Mouse (Mus musculus) bone marrow, adult 2 months (tissue): ENCODE data around the gene Pdzrn4. TPM values are rescaled to one million over a fixed set of nuclear protein-coding genes. Genes with fewer than 3 reads are reported as not detected.

Source experiments
- H3K27ac ChIP-seq: fragments of 200-500 bp; 2 replicates; pipeline ENCODE4 v1.5.1; 2012; ENCODE audit warnings: low read depth, mild to moderate bottlenecking, control low read depth, inconsistent platforms, low read length; ENCODE audit not compliant: control insufficient read depth, poor library complexity, insufficient read depth
- H3K4me1 ChIP-seq: fragments of 200-500 bp; 2 replicates; pipeline ENCODE4 v1.6.1; 2011; ENCODE audit warnings: low read length; ENCODE audit not compliant: control insufficient read depth, insufficient read depth
- H3K4me3 ChIP-seq: fragments of 200-500 bp; replicated peaks from 2 replicates; pipeline ENCODE3; 2011; ENCODE audit warnings: mild to moderate bottlenecking, low read depth, low read length, control low read depth; ENCODE audit not compliant: control insufficient read depth
- CTCF ChIP-seq: fragments of 200-500 bp; IDR thresholded peaks from 2 replicates; pipeline ENCODE4 v1.5.1; 2011; ENCODE audit warnings: low read length, control low read depth; ENCODE audit not compliant: control insufficient read depth, insufficient read depth
- POLR2A ChIP-seq: fragments of 200-500 bp; IDR thresholded peaks from 2 replicates; pipeline ENCODE4 v1.6.1; 2011; ENCODE audit warnings: low read depth, mild to moderate bottlenecking, control low read depth, low read length, borderline replicate concordance; ENCODE audit not compliant: control insufficient read depth
- WGBS: fragments of 180-500 bp; shearing (Covaris S2); methylation state at CpG from one replicate; pipeline ENCODE4 v1.1.7; 2018; 5-methylcytosine and 5-hydroxymethylcytosine counted together
- polyA plus RNA-seq: library from polyadenylated mRNA; stranded (reverse); fragments of >200 nt; gene quantifications from 2 replicates; pipeline ENCODE4 v1.2.4, GENCODE M21; 2011; ENCODE audit warnings: low replicate concordance; ENCODE audit not compliant: missing spikeins, insufficient read depth, insufficient read length

Pdzrn4 gene
- polyA plus RNA-seq, 1 experiment, result 0.77 TPM

GRCm38 (mm10) chr15:92671279-92672051 lies 274.8 kb downstream of the Pdzrn4 start:
- WGBS, result 77% methylated on average over 11 of the region's 11 CpGs
- Histone ChIP-seq H3K4me1 (no peaks in the 10 kb centered on the region), H3K27ac (no peak overlapping the region), H3K4me3 (no peak overlapping the region)
- TF ChIP-seq CTCF (no peak), POLR2A (no peak)

- no peak overlapping the region for H3K27ac ChIP-seq
- no peak overlapping the region for H3K4me3 ChIP-seq
- TF ChIP-seq CTCF (no peak), POLR2A (no peak)
- H3K4me1 ChIP-seq, result no peaks in the 10 kb centered on the region
- WGBS, result 83% methylated on average over 5 of the region's 5 CpGs
These were observed 279.4 kb downstream of the Pdzrn4 start for GRCm38 (mm10) chr15:92676096-92676495.

- WGBS, result 59% methylated on average over 6 of the region's 6 CpGs
- Histone ChIP-seq H3K4me3 (no peak overlapping the region), H3K4me1 (no peaks in the 10 kb centered on the region), H3K27ac (no peak overlapping the region)
- TF ChIP-seq POLR2A (no peak), CTCF (no peak)
These were observed 281.7 kb downstream of the Pdzrn4 start for GRCm38 (mm10) chr15:92678377-92678776.

- H3K4me1 ChIP-seq, result no peaks in the 10 kb centered on the region
- TF ChIP-seq CTCF (no peak), POLR2A (no peak)
- 85% methylated on average over 6 of the region's 6 CpGs for WGBS
- no peak overlapping the region for H3K27ac ChIP-seq
- H3K4me3 ChIP-seq, result no peak overlapping the region
These were observed 282.9 kb downstream of the Pdzrn4 start for GRCm38 (mm10) chr15:92679541-92679940.

GRCm38 (mm10) chr15:92696276-92696956 lies 299.7 kb downstream of the Pdzrn4 start:
- whole genome bisulfite sequencing, result 21% methylated on average over 10 of the region's 10 CpGs

GRCm38 (mm10) chr15:92704146-92704545 lies 307.5 kb downstream of the Pdzrn4 start:
- Histone ChIP-seq H3K27ac (no peak overlapping the region), H3K4me1 (no peaks in the 10 kb centered on the region), H3K4me3 (no peak overlapping the region)
- WGBS, result 75% methylated on average over 8 of the region's 8 CpGs
- TF ChIP-seq POLR2A, result no peak
- no peak for TF ChIP-seq CTCF

More at GRCm38 (mm10) chr15:92696276-92696956, 299.7 kb downstream of the Pdzrn4 start:
- TF ChIP-seq CTCF (no peak), POLR2A (no peak)
- Histone ChIP-seq H3K4me1 (no peaks in the 10 kb centered on the region), H3K4me3 (no peak overlapping the region), H3K27ac (no peak overlapping the region)

GRCm38 (mm10) chr15:92738676-92739075 lies 342.0 kb downstream of the Pdzrn4 start:
- Histone ChIP-seq H3K27ac (no peak overlapping the region), H3K4me3 (no peak overlapping the region), H3K4me1 (no peaks in the 10 kb centered on the region)
- TF ChIP-seq POLR2A (no peak), CTCF (no peak)
- 75% methylated on average over 2 of the region's 2 CpGs for WGBS

- 85% methylated on average over 4 of the region's 4 CpGs for WGBS
- TF ChIP-seq POLR2A (no peak), CTCF (no peak)
- H3K4me1 ChIP-seq, result no peaks in the 10 kb centered on the region
- no peak overlapping the region for H3K4me3 ChIP-seq
- no peak overlapping the region for H3K27ac ChIP-seq
These were observed 343.2 kb downstream of the Pdzrn4 start for GRCm38 (mm10) chr15:92739887-92740286.
